Mouse (Mus musculus) c-Kit-positive CD71-positive TER-119-negative erythroid progenitor cells, embryonic 14.5 days (primary cell): Measurements from ENCODE around the gene Pld1.

Experiments used
- DNase-seq: peaks from one replicate; pipeline ENCODE4 v3.0.0-alpha.2; 2013; ENCODE audit warnings: low read depth

Pld1 gene

DNA sequence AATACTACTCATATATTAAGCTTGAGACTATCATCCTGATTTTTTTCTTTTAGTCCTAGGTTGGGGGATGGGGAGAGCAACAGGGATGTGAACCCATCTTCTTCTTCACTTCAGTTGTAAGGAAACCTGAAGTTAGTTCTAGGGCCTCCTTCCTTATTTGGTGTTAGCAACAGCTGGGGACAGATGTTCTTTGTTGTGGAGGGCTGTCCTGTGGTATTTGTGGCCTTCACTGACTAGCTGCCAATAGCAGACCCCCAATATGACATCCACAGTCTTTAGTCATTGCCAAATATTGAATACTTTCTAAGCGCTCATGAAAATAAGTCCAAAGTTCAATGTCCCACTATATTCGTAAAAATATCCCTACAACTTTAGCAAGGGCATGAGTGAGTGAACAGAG, 111.0 kb downstream of the Pld1 start:
- DNase-seq = no peak

DNA sequence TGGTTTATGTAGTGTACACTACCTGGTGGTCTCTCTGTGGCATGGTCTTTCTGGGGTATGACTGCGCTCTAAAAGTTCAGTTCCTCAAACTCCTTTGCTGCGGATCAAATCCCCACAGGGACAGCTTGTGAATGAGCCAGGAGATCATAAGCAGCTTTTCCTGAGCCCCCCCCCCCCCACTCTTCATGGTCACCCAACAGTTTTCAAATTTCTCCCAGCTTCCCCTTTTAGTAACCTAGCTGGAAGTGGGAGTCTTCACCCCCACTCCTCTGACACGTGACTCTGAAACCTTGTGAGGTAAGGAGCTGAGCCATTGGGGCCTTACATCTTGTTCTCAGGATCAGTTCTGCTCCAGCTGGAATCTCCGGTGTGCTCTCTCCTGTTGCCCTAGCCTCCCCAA, 114.6 kb downstream of the Pld1 start:
- DNase-seq = no peak

DNA sequence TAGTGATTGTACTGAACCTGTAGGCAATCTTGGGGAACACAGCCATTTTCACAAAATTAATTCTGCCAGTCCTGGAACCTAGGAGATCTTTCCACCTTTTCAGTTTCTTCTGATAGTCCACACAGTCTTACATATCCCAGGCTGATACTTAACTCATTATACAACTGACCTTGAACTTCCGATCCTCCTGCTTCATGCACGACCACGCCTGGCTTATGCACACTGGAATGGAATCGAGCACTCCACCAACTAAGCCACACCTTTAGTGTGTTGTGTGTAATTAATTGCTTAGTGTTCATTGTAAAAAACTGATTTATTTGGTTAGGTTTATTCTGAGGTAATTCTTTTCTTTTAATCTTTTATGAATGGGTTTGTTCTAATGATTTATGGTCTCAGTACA, 122.2 kb downstream of the Pld1 start:
- DNase-seq = no peak

DNA sequence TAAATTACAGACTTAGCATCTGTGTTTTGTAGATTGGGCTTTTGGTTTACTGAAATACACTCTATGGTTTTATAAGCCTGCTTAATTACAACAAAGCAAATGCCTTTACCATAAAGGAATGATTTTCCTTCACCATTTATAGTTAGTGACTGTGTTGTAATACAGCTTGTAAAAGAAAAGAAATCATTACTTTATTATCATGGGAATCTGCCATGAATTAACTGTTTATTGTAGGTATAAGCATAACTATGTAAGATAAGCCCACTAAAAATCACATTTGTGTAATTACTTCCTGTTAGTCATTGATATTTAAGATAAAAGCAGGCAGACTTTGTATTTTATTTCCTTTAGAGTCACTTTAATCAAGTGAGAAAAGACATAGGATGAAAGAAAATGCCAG, 122.7 kb downstream of the Pld1 start:
- no peak for DNase-seq

DNA sequence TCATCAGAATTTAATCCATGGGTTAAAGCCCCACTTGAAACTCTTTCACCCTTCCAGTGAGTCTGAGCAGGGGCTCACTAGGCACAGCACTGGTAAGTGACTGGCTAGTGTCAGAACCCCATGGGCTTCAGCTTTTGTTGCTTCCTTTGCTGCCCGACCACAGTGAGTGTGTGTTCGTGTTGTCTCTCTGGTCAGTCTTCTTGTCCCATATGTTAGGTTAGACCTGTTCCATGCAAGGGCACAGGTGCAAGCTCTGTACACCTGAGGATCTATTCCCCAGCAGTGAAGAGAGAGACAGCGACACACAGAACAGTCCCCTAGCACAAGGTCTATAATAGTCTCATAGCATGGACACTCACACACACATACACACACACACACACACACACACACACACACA, 140.7 kb downstream of the Pld1 start:
- DNase-seq = no peak

DNA sequence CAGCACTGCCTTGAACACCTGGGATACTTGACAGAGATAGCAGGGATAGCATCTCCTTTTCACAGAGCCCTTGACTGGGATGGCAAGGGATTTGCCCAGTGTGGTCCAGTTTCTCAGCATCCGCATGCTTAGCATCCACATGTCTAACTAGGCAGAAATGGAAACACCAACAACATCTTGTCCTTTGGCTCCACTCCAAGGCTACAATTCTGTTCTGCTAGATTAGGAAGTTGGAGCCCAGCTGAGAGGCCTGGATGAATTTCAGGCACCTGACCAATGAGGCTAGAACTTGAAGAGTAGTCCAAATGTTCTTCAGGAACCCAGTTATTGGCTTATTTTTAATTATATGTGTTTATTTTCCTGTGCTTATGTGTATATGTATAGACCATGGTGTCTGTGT, 141.6 kb downstream of the Pld1 start:
- no peak for DNase-seq

DNA sequence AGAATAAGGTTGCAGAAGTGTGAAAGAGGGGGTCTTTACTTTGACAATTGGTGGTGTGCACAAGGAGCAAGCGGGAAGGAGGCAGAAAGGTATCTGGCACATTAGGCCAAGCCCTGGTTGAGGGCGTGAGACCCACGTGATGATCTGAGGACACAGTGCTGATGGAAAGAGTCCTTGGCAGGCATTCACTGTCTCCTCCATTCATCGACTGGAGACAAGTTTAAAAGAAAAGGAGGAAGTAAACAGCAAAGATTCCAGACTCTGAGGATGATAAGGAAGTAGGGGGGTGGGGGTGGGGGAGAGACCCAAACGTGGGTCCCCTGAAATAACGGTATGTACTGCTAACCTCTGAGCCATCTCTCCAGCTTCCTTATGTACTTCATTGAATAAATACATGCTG, 142.5 kb downstream of the Pld1 start:
- no peak for DNase-seq

DNA sequence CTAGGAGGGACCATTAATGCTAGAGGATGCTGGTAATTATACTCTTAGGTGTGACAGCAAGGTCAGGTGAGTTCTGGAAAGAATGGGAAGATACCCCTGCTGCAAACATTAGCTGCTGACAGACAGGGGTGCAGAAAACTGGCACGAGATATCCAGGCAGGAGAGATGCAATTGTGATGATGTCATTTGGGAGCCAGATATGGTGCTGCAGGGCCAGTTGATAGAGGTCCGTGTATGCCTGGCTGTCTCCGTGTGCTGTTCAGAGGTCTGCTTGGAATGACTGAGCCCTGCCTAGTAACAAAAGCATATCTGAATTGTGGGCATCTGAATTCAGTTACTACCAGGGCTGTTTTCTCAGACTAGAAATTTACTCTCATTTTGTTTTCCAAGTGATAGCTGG, 144.7 kb downstream of the Pld1 start:
- DNase-seq = no peak

DNA sequence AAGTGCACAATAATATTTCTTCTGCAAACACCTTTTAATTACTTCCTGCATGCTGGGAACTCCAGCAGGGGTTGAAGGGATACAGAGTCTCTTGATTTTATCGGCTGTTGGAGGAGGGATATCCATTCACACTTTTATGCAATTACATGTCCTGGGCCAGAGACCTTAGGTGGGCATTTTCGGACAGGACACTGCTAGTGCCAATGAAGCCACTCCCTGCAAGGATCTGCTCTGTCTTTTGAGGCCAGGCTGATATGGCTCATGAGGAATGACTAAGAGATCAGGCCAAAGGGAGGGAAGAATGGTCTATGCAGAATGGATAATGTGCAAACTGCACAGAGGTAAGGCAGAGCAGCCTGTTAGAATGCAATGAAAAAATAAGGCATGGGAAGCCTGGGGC, 145.8 kb downstream of the Pld1 start:
- no peak for DNase-seq

DNA sequence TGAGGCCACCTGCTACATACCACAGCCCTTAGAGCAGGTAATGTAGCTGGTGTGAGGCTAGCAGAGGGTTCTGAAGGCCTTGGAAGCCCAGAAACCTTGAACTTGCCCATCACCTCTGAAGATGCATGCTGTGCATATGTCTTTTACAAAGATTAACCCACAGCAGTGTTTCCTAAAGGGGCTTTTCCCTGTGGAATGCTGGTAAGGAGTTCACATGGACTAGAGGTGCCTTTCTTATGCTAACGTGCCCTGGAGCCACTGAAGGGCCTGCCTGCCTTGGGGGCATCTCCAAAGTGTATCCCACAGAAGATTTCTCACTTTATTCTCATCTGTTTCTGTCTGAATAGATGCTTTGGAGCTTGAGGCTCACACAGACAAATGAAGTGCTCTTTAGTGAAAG, 152.8 kb downstream of the Pld1 start:
- no peak for DNase-seq

DNA sequence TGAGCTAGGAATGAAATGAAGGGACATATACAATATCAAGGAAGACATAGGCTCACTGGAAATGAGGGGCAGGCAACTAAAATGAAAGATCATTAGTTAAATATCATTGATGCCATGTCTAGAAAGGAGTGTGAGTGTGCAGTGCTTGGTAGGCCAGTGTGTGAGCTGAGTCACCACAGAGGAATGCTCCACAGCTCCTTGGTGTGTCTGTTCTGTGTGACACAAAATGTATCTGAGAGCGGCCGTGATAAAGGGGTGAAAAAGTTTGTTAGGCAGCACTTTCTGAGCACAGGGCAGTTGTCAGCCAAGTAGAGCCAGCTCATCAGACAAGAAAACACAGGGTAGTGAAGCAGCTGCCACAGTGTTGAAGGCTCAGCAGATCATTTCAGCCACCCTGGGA, 153.2 kb downstream of the Pld1 start:
- DNase-seq = no peak

DNA sequence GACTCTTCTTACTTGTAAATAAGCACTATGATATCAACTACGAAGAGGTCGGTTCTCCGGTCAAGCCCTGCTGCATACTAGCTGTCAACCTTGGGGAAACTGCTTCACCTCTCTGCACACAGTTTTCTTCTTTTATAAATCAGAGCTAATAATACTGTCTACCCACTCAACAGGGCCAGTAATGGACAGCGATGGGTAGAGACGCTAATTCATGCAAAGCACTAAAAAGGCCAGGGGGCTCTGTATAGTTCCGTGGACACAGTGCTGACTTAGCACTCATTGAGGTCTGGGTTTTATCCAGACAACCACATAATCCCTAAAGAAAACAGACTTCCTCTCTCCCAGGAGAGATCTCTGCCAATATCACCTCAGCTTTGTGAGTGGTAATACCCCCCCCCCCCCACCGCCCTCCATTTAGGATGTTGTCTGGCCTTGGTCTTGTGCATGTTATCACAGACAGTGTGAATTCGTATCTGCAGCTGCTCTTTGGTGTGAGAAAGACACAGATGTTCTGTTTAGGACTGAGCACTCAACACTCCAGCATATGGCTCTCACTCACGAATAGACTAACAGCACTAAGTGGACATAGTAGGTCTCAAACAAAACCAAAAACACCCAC, 155.3 kb downstream of the Pld1 start:
- no peak for DNase-seq

DNA sequence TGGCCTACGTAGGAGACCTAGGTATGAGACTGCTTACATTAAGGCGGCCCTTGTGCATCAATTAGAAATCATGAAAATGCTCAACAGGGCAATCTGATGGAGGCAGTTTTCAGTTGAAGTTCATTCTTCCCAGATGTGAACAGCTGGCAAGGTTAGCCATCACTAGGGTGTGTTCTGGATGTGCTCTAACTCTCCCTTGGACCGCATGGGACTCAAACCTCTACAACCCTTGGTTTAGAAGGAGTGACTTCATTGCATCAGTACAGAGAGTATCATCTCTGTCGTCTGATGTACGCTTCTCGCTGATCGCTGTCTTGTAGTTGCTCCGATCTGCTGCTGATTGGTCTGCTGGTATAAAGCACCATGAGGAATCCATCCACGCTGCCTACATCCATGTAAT, 157.0 kb downstream of the Pld1 start:
- no peak for DNase-seq

DNA sequence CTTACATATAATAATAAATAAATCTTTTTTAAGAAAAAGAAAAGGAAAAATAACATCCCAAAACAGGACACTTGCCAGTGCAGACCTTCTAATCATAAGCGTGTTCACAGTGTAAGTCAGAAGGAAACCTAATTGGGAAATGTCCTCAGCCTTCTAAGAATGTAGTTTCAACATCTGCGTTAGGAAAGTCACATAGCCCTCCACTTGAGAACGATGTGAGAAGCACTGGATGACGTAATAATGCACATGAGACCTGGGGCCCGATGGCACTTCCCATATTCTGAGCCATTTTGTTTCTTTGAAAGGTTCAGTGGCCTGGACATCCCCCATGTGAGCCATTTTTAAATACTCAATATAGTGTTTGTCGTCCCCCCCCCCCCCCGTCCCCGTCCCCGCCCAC, 160.7 kb downstream of the Pld1 start:
- no peak for DNase-seq

DNA sequence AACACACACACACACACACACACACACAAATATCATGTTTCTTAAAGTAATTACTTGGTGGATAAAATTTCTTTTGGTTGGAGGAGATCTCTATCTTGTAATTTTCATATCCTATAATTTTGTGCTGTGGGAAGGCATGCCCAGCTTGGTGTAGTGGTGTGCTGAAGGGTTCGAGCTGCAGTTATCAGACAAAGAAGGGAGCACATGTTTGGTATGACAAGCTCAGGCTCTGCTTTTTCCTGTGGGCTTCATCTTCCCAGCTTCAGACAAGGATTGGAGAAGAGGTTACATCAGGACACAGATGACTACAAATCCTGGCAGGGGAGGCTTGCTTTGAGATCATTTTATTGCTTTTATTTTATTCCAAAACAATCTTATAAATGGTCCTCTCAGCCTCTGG, 166.5 kb downstream of the Pld1 start:
- no peak for DNase-seq

DNA sequence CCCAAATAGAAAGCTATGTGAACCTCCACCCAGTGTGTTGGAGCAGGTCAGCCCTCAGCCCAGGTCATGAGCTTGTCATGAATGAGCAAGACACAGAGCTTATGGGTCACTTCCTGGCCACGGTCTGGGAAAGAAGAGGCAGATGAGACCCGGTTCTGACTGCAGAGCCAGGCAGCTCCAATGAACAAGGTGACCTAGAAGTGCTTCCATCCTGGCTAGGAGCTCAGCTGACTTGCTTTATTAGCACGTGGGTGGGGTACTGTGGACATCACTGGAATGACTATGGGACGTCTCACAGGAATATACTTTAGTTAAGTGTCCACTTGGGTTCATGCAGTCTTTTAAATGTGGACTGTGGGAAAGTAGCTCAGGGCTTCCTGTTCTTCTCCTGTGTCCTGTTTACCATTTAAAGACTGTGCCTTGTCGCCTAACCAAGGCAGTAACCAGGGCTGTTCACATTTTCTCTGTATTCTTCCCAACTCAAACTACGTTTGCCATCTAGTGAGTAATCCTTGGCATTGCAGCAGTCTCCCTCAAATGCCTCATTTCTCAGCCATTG, 169.0 kb downstream of the Pld1 start:
- DNase-seq = no peak

DNA sequence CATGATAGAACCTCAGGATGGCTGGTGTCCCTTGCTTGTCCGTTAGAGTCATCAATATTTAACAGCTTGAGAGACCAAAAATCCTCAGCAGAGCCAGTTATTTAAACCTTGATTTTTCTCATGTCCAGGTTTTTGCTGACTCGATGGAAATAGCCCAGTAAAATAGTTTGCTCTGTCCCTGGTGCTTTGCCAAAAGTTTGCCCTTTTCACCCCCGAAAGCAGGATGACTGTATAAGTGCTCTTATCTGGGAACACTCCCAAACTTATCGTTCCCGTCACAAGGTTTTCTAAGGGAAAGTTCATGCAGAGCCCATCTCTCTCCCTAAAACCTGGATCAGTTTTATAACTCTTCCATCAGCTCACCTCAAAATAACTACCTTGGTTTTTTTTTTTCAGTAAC, 173.0 kb downstream of the Pld1 start:
- DNase-seq = no peak

DNA sequence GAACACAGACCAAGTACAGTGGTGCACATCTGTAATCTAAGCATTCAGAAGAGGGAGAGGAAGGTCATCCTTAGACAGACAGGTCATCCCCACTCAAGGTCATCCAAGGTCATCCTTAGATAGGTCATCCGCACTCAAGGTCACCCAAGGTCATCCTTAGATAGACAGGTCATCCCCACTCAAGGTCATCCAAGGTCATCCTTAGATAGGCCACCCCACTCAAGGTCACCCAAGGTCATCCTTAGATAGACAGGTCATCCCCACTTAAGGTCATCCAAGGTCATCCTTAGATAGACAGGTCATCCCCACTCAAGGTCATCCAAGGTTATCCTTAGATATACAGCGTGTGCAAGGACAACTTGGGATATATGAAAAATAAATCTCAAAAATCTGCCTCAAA, 175.4 kb downstream of the Pld1 start:
- DNase-seq = no peak

DNA sequence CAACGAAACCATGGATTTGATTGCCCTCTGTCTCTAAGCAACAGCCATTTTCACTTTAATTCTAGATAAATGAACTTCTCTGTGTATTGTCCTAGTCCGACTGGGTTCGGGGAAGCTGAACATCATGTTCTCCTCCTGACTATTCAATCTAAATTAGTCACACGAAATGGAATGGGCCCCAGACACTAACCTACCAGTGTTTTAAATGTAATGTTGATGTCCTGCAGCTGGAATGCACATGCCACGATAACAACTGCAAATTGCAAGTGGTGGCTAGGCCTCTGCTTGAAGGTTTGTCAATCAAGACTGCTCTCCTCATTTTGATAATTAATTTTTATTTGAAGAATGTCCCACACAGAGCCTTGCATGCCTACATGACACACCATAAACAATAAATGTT, 203.2 kb downstream of the Pld1 start:
- DNase-seq = no peak

DNA sequence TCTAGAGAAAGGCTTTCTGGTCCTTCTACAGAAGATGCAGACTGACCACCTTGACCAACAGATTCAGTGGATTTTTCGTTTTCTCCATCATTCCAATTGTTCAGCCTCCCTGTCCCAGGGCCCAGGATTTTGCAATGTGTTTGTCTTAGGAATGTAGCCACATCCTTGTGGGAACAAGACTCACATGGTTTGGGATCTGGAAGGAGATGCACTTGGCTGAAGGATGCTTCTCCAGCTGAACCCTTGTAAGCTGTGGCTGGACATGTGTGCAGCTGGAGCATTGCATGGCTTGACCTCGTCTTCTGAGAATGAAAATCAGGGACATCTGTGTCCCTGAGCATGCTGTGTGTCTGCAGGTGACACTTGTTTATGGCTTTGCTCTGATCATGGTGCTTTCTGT, 203.6 kb downstream of the Pld1 start:
- DNase-seq = no peak

DNA sequence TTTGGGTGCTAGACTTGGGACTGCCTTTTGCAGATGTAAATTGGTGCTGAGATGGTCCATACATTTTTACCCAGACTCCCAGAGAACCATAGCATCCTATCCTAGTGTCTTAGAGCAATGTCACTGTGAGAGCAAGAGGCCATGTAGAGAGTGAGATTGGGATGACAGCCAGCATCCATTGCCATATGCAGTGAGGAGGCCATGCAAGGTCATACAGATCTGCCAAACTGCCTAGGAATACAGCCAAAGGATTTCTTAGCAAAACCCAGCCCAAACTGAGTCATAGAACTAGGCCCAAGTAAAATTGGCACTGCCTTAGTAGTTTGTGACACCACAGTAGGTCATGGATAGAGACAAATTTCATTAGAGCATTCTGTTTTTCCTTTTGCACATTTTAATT, 206.2 kb downstream of the Pld1 start:
- DNase-seq = no peak

DNA sequence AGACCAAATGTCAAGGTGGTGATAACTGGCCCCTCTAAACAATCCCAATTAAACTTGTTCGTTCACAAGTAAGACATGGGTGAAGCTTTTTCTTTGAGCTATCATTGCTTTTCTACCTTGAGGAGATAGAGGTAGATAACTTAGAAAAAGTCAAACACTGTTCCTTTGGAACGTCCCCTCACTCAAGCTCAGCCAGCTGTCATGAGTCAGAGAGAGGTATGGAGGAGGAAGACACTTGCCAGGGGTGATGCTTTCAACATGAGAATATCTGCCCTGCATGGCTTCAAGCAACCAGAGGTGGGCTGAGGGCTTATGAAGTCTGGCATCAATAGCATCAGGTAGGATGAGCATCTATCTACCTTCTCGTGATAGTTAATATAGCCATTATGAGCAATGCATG, 207.0 kb downstream of the Pld1 start:
- DNase-seq = no peak

DNA sequence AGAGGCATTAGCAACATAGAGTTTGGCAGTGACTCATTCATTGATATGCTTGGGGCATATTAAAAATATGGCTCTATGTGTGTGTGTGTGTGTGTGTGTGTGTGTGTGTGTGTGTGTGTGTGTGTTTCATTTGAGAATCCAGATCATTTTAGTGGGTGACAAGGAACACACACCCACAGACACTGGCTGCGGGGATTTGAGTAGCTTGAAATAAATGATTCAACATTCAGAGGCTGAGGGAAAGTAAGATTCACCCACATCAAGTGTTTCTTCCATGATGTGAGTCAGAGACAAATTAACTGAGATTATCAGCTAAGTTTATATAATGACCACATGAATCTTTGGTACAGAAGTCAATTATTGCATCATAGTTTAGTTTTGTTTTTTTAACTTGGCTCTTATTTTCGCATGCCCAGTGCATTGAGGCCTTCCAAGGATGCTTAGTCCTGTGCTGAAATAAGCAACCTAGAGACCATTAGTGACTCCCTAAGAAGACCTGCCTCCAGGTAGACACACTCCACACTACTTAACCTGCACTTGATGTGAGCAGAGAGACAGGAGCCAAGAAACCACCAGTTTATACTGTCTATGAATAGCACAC, 211.3 kb downstream of the Pld1 start:
- no peak for DNase-seq

DNA sequence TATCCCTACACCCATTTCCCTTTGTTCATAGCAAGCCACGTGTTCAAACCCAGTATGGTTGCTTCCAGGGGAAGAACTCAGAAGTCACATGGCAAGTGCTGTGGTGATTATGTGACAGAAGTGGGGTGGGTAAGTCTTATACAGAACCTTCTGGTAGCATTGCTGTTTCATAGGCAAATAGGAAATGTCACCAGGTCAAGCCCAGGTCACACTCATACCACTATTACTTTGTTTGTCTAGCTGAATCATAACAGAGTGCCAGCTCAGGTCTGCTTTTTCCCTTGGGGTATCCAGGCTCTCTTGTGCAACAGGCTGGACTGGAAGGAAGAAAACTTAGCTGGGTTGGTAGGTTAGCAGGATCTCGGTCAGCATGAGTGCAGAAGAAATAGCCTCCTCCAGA, 219.5 kb downstream of the Pld1 start:
- DNase-seq = no peak
